Mouse (Mus musculus): ENCODE measurements at regions not wholly inside any gene's neighbourhood (a gene's known extent, or its start where the extent isn't known, plus 50 kb on each side); places are given as distances from the start of the nearest gene placed in this dataset.

DNA sequence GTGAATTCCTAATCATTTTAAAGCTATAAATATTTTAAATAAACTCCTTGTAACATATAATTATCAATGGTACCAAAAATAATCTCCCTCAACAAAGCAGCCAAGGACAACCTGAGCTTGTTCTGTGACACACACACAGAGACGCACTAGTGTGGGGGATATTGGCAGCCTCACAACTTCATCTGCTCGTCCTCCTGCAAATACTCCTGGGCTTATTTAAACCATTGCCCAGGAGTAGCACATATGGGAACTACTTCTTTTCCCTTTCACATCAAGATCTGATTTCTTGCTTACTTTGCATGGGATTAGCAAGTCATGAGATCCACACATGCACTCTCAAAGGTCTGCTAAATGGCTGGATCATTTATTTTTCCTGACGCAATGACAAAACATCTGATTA is 277.7 kb upstream of the Lmcd1 start:
- TF ChIP-seq CHD2 (IDR thresholded peaks at IDR 0.05; ENCODE audit: low read length) (no peak), EP300 (IDR thresholded peaks at IDR 0.05; ENCODE audit: low read length) (no peak), ZMIZ1 (IDR thresholded peaks at IDR 0.05; ENCODE audit: low read depth, low read length) (no peak), ZNF384 (IDR thresholded peaks at IDR 0.05; ENCODE audit: low read depth, low read length) (no peak), NRF1 (IDR thresholded peaks at IDR 0.05; ENCODE audit: low read depth, low read length) (no peak), CHD1 (IDR thresholded peaks at IDR 0.05; ENCODE audit: low read depth, low read length) (no peak), E2F4 (IDR thresholded peaks at IDR 0.05; ENCODE audit: insufficient replicate concordance, low read depth, low read length) (no peak)

Data from CH12.LX (cell line).